Mouse (Mus musculus): ENCODE results near the gene Neu3. TPM values are rescaled to one million over a fixed set of nuclear protein-coding genes. Genes with fewer than 3 reads are reported as not detected.

Neu3 gene
- total RNA-seq, 2 experiments from 2014 or later: 2.4 to 3.6 TPM

DNA sequence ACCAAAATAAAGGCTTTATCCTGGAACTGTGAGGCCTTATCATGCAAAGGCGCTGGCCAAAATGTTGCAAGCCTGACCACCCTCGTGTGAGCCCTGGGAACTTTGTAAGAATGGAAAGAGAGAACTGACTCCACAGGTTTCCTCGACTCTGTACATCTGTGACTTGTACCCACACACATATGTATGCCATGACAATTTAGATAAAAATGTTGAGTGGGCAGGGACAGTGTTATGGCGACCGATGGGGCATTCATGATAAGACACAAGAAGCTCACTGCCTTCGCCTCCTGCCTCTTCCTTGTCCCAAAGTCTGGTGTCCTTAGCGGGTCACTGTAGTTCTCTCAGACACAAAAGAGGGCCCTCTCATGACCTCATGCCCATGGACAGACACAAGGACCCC lies 29.1 kb downstream of the Neu3 start:
- no peak for DNase-seq (ENCODE audit: low spot score in 2 of 2)
- intact Hi-C loops (cut with DNase I): loop anchor here (2.0 to 5.0 kb wide), 4 partner anchors 87 to 297 kb away; partner anchors contain the start of gene Slco2b1

DNA sequence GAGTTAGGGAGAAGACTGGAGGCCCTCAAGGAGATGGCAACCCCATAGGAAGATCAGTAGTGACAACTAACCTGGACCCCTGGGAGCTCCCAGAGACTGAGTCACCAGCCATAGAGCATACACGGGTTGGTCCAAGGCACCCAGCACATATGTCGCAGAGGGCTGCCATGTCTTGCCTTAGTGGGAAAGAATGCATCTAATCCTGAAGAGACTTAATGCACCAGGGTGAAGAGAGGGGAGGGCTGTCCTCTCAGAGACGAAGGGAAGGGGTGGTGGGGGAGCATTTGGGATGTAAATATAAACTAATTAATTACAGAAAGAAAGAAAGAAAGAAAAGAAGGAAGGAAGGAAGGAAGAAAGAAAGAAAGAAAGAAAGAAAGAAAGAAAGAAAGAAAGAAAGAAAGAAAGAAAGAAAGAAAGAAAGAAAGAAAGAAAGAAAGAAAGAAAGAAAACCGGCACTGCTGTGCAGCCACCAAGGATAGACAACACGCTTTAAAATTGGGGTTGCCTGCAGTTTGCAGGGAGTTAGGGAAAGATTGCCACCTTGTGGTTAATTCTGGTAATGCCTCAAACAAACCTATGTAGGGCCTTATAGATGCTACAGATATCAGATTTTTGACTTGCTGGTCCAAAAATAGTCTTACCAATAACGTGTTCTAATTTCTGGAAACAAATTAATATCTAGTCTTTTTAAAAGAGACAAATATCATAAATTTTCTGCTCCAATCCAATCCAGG lies 30.1 kb downstream of the Neu3 start:
- intact Hi-C loops (cut with DNase I): loop anchor here (1.0 to 5.0 kb wide), 5 partner anchors 86 to 296 kb away; partner anchors contain the start of gene Slco2b1
- peak; percentile 21 to 54 for DNase-seq (ENCODE audit: low spot score in 2 of 2)

DNA sequence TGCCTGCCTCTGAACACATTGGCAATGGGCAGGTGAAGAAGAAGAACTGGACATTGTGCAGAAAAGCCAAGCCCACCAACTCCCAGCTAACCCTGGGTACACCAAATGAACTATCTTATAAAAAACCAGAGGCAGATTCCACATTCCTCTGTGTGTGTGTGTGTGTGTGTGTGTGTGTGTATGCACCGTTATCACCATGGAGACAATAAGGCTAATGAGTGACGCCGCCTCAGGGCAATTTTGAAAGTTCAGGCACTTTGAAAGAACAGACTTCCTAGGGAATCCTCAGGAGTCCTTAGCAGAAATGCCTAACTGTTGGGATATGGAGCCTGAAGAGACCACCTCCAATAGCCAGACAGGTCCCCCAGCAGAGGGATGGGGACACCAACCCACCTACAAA lies 31.0 kb downstream of the Neu3 start:
- intact Hi-C loops (cut with DNase I): loop anchor here (1.0 to 5.0 kb wide), 3 partner anchors 85 to 295 kb away; partner anchors contain the start of gene Slco2b1
- DNase-seq (ENCODE audit: low spot score in 2 of 2): no peak

DNA sequence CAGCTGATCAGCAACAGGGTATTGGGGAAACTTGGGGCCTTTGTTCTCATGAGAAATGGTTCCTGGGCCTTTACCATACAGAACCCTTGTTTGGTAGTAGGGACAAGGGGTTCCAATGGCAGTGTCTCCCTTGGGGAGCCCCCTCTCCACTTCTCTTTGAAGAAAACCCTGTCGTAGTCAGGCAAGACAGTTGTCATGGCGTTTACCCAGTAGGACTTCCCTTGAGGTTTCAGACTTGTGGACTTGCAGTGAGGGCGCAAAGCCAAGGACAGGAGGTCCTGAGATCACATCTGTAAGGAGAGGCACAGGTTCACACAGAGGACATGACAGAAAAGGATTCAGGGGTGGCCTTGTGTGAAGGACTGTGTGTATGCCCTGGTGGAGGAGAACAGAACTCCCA lies 31.7 kb downstream of the Neu3 start:
- intact Hi-C loops (cut with DNase I): loop anchor here (5.0 kb wide), 2 partner anchors 84 to 294 kb away; partner anchors contain the start of gene Slco2b1

DNA sequence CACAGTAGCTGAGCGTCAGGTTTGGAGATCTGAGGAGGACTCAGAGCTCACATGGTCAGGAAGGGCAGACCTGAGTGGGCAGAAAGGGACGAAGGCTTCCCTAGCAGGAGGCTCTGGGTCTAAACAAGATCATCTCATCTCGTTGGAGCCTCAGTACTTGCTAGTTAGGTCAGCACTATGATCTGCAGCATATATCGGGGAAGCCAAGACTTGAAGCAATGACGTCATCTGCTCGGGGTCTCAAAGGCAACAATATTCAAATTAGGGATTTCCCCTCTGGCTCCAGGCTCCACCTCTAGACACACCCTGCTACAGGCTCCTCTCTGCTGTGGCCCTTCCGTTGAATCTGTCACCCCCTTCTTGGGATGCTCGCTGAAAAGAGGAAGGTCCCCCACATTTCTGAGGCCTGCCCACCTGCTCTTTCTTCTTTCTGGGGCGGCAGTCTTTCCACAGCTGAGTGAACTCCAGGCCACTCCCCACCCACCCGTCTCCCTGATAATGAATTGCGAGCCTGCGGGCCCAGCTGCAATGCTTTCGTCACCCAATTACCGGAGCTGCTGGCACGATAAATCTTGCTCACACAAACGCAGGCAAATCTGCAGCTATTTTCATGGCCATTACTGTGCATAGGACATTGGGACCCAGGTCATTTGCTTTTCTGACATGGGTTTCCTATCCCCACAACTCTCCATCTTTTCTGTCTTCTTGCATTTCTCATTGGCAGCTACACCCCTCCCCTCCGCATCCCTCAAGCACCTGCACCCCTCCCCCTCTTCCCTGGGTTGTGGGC lies 32.8 kb downstream of the Neu3 start:
- DNase-seq (ENCODE audit: low spot score in 2 of 2): no peak
- intact Hi-C loops (cut with DNase I): loop anchor here (5.0 kb wide), 2 partner anchors 83 to 293 kb away; partner anchors contain the start of gene Slco2b1

More for the DNA sequence above, 31.7 kb downstream of the Neu3 start:
- DNase-seq (ENCODE audit: low spot score in 2 of 2): no peak

DNA sequence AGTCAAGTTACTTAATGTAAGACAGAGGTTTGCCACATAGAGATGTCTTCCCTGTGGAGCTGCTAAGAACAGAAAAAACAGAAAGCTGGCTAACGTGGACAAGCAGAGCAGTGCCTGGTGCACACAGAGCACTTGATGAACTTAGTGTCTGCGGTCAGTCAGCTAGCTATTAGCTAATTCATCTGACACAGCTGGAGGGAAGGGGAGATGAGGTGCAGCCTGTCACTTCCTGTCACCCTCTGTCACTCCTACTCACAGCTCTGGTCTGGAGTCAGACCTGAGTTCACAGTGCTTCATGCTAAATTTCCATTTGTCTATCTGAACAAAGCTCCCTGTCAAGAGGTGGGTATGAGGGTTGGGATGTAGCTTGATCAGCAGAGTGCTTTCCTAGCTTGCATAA lies 34.1 kb downstream of the Neu3 start:
- intact Hi-C loops (cut with DNase I): no loop called here

DNA sequence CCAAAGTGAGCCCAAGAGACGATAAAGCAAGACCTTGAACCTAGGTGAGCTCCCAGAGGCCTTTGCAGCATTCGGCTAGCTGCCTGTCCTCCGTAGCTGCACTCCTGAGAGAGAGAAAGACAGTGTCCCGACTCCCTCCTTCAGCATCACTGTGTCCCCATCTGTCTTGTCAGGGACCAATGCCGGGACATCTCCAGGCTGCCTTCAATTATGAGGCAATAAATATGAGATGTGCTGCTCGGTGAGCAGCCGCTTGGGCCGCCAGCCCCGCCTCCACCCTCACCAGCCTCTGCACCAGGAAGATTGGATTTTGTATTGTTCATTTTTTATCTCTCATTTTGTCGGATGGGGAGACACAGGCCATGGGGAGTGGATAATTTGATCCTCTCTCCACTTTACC lies 37.4 kb downstream of the Neu3 start:
- intact Hi-C loops (cut with DNase I): no loop called here

More for the DNA sequence above, 34.1 kb downstream of the Neu3 start:
- no peak for DNase-seq (ENCODE audit: low spot score in 2 of 2)

DNA sequence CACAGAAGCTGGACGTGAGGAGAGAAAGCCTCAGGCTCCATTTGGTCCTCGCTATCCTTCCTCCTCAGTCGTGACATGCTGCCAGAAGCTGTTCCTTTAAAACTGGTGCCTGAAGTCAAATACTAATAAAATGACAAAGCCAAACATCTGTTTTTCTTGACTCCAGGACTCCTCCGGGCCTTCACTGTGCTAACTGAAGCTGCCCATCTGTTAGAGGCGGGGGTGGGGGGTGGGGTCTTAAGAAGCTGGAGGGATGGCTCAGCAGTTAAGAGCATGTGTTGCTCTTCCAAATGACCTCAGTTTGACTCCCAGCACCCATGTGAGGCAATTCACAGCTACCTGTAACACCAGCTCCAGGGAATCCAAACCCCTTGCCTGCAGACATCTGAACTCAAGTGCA lies 39.7 kb downstream of the Neu3 start:
- intact Hi-C loops (cut with DNase I): no loop called here
- DNase-seq (ENCODE audit: low spot score in 2 of 2): no peak

More for the DNA sequence above, 37.4 kb downstream of the Neu3 start:
- no peak for DNase-seq (ENCODE audit: low spot score in 2 of 2)

DNA sequence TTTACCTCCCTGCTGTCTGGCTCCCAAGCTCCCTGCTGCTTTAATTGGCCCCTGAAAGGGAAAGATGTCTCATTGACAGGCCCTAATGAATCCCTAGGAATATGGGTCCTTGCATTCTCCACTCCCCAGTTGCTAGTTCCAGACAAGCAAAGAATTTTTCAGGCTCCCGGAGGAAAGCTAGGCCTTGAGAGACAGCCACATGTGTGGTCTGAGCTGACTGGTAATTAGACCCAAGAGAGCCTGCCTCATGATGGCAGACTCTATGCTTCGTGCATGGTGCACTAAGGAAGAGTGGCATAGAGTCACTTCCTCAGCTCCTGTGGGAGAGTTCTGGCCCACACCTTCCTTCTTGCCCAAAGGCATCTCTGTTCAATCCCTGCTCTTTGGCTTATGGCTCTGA lies 40.3 kb downstream of the Neu3 start:
- no peak for DNase-seq (ENCODE audit: low spot score in 2 of 2)
- intact Hi-C loops (cut with DNase I): no loop called here

DNA sequence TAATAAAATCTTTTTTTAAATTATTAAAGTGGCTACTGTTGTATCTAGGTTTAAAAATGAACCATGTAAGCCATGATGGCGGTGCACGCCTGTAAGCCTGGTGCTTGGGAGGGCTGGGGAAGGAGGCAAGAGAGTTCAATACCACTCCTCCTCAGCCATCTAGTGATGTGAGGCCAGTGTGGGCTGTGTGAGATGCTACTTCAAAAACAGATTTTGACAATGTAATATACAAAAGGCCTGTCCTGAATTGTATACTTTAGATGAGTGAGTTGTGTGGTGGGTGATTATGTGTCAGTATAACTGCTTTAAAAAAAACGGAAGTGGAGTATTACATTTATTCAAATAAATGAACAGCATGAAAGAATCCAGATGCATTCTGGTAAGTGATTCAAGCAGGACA lies 41.4 kb downstream of the Neu3 start:
- intact Hi-C loops (cut with DNase I): no loop called here
- no peak for DNase-seq (ENCODE audit: low spot score in 2 of 2)

DNA sequence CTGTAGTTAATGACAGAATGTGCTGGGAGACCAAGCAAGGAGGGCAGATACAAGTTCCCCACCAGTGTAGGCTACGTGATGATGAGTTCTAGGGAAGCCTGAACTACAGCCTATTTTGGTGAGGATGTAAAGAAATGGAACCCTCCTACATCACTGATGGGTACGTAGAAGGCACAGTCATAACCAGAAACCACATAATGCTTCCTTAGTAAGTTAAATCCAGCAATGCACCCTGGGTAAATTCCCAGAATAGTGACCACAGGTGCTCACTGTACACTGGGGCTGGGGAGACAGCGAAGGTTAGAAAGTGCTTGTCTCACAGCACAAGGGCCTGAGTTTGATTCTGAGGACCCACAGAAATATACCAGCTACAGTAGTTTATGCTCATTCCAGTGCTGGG lies 42.7 kb downstream of the Neu3 start:
- no peak for DNase-seq (ENCODE audit: low spot score in 2 of 2)
- intact Hi-C loops (cut with DNase I): no loop called here

DNA sequence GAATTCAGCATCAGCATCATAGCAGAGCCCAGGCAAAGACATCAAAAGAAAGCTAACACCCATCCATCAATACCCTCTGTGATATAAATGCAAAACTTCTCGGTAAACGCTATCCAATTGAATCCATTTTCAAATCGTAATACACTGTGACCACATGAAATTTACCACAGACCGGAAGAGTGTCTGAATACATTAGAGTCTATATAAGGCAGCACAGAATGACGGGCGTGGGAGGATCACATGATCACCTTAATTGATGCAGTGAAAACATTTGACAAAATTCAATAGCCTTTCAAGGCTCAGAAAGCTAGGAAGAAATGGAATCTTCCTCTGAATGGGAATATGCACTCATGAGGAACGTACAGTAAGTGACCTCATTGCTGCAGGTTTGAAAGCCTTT lies 44.8 kb downstream of the Neu3 start:
- no peak for DNase-seq (ENCODE audit: low spot score in 2 of 2)
- intact Hi-C loops (cut with DNase I): no loop called here

DNA sequence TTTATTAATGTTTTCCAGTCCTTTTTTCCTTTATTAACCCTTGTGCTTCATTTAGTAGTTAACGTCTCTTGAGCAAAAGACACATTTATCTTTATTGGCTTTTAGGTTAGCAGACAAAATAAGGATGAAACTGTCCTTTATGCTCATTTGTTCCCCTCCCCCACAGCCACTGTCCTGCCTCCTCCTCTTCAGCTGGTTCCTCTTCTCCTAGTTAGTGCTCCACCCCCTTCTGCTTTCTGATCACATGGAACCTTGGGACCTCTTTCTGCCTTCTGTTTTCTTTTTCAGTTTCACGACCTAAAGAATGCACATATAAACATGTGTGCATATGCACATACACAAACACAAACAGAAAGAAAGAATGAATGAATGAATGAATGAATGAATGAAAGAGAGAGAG lies 46.3 kb downstream of the Neu3 start:
- no peak for DNase-seq (ENCODE audit: low spot score in 2 of 2)
- intact Hi-C loops (cut with DNase I): no loop called here

DNA sequence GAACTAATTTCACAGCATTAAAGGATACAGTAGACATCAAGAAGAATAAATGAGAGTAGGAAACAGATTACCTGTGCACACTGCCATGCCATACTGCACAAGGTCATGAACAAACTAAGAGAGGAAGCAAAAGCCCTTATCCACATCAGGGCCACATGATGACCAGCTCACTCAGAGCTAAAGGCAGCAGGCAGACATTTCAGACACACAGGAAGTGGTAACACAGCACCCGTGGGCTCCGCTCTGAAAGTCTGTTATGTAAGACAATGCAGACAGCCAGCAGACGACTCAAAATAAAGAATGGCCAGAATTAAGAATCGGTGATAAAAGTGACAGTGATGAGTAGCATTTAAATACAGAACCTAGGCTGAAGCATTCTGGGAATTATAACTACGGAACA lies 46.8 kb downstream of the Neu3 start:
- intact Hi-C loops (cut with DNase I): no loop called here
- DNase-seq (ENCODE audit: low spot score in 2 of 2): no peak

DNA sequence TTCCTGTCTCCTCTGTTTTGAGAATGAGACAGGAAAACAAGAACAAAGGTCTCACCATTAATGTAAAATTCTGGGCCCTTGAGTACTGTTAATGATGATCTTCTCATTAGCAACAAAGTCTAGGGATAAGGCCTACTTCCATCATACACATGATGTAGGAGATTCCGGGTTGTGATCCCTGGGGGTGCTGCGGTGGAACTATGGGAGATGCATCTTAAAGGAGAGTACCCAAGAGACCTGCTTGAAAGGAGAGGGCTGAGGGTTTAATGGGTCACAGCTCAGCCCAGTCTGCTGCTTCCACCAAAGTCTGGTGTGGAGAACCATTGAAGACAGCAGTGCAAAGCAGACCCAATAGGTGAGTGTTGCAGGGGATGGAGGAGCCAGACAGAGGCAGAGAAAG lies 65.0 kb downstream of the Neu3 start, which contains the start of gene Olfr521:
TSS of gene Olfr521 (plus strand) at position 301 of the 400 bp plus-strand sequence.
- intact Hi-C loops (cut with DNase I): no loop called here
- DNase-seq (ENCODE audit: low spot score in 2 of 2): no peak

Other genes with a start within 250 kb of the Neu3 start
- 1 to 10 TPM; 3.2 to 4.2 TPM for gene Tpbgl, start 201.3 kb downstream of the Neu3 start, total RNA-seq (2021)
- gene Slco2b1, start 117.1 kb downstream of the Neu3 start, total RNA-seq (2021): 10 to 100 TPM; 11.7 to 14.2 TPM
- gene Olfr520, start 98.1 kb downstream of the Neu3 start, total RNA-seq (2021): not detected
- not detected for gene Olfr521, start 64.9 kb downstream of the Neu3 start, total RNA-seq (2021)
- gene Xrra1, start 30.7 kb upstream of the Neu3 start, total RNA-seq (2021): 1 to 10 TPM; 1.1 to 1.6 TPM
- gene Spcs2, start 35.0 kb upstream of the Neu3 start, total RNA-seq (2021): 10 to 100 TPM; 85.6 to 90.2 TPM
- gene Rnf169, start 152.0 kb upstream of the Neu3 start, total RNA-seq (2021): 10 to 100 TPM; 49.1 to 49.3 TPM
- under 1 TPM in 1 of 2 experiments, not detected in 1; 0.70 TPM for gene Chrdl2, start 177.8 kb upstream of the Neu3 start, total RNA-seq (2021)